Mouse (Mus musculus): ENCODE measurements around the gene Sik1. TPM values are rescaled to one million over a fixed set of nuclear protein-coding genes. Genes with fewer than 3 reads are reported as not detected.

The Sik1 gene
- total RNA-seq (2014; rRNA removed; ENCODE audit: low replicate concordance) (31.9 and 47.6 TPM in 2 replicates), polyA plus RNA-seq (2015; fragmentation: Nextera tagmentation; extraction: Ambion mirVana) (7.7 and 10.9 TPM in 2 replicates)

DNA sequence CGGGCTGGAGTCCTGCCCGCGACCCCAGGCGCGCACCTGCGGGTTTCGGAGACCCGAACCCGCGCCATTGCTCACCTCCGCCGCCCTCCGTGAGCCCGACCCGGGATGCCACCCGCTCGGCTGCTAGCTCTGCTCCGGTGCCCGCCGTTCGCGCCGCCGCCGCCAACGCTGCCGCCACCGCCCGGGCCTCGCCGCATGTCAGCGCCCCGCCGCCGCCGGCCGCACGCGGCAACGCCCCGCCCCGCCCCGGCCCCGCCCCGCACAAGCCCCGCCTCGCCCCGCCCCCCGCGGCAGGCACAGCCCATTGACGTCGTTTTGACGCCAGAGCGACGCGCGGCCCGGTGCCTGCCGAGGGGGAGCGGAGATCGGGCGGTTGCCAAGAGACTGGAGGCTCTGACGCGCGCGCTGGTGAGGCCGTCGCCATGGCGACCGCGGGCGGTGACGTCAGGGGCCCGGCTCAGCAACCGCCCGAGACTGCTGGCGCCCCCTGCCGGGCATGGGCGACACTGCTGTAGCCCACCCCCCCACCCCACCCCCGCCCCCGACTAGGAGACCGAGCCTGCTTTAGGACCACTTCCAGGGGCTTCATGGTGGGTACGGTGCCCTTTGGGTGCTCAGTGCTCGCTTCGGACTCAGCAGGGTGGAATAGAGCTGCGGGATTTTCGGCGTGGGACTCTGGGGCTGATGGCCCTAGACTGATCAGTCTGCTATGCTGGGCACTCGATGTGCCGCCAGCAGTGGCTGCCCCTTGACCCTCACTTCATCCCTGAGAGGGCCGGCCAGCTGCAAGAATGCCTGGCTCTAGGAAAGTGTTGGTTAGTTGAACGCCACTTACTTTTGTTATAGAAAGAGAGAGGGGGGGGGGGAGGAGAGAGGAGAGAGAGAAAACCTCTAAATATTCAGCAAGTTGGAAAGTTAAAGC is at the start of gene Sik1:
Gene Sik1 (minus strand): TSS at position 208 of the 922 bp plus-strand sequence.
- TF ChIP-seq CTCF (IDR thresholded peaks at IDR 0.05; ENCODE audit: low read depth) = peak; percentile 56
- TF ChIP-seq EP300 (IDR thresholded peaks at IDR 0.05; ENCODE audit: low read depth) = no peak
- no peaks in the 10 kb centered on the region for H3K27me3 ChIP-seq (ENCODE audit: control insufficient read depth, insufficient read depth, low read length)
- ATAC-seq (ENCODE audit: insufficient read depth, low read depth) (peak; percentile 87), DNase-seq (ENCODE audit: low spot score) (peak; percentile 97)
- peaks cover 30% of the 10 kb centered on the region for H3K4me1 ChIP-seq (ENCODE audit: control insufficient read depth, insufficient read depth)
- under 1% methylated on average over 82 of the region's 92 CpGs for WGBS
- H3K36me3 ChIP-seq (replicated peaks; ENCODE audit: control insufficient read depth, insufficient read depth, low read length) = peaks cover 11% of the 10 kb centered on the region
- peak within 1 kb of the TSS; percentile 73 for H3K4me2 ChIP-seq (ENCODE audit: low read depth, low read length)
- peak within 1 kb of the TSS; percentile 99 for H3K27ac ChIP-seq (ENCODE audit: low read depth)
- peak within 1 kb of the TSS; percentile 97 for H3K9ac ChIP-seq (replicated peaks; ENCODE audit: low read depth, low read length)
- peak within 1 kb of the TSS; percentile 97 for H3K4me3 ChIP-seq (ENCODE audit: low read depth, low read length)
- H3K9me3 ChIP-seq (replicated peaks; ENCODE audit: control insufficient read depth, low read length) = no peaks in the 10 kb centered on the region

DNA sequence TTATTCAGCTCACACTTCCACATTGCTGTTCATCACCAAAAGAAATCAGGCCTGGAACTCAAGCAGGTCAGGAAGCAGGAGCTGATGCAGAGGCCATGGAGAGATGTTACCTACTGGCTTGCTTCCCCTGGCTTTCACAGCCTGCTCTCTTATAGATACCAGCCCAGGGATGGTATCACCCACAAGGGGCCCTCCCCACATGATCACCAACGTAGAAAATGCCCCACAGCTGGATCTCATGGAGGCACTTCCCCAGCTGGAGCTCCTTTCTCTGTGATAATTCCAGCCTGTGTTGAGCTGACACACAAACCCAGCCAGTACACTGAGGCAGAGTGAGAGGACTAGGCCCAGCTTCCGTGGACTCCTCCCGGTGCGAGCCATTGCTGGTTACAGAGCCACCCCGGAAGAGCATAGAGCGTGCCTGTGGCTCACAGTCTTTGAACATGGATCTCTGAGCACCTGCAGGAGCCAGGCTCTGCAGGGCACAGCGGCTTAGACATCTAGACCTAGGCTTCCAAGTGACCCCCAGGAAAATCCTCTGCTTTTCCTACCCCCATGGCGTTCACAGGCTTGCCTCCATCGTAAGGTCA is 49.7 kb upstream of the Sik1 start:
- no peak for TF ChIP-seq EP300 (IDR thresholded peaks at IDR 0.05; ENCODE audit: low read depth)
- no peak for TF ChIP-seq CTCF (IDR thresholded peaks at IDR 0.05; ENCODE audit: low read depth)

DNA sequence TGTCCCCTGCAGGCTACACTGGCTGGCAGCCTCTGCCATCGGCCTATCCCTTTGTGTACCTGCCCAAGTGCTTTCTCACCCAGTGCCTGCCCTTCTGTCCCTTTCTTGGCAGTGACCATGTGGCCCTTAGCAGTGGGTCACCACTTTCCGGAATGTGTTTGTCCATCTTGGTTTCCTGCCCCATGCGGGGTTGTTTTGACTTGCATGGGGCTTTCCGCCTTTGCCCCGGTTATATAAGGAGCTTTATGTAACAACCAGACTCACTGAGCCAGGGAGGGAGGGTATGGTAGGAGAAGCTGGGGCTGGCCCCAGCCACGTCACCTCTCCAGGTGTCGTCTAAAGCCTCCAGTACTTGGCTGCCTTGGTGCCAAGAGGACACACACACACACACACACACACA is 48.4 kb upstream of the Sik1 start:
- Histone ChIP-seq H3K4me2 (ENCODE audit: low read depth, low read length) (no peak overlapping the region), H3K9me3 (replicated peaks; ENCODE audit: control insufficient read depth, low read length) (no peaks in the 10 kb centered on the region), H3K4me3 (ENCODE audit: low read depth, low read length) (no peak overlapping the region), H3K9ac (replicated peaks; ENCODE audit: low read depth, low read length) (no peak overlapping the region), H3K27ac (ENCODE audit: low read depth) (no peak overlapping the region), H3K27me3 (ENCODE audit: control insufficient read depth, insufficient read depth, low read length) (no peaks in the 10 kb centered on the region), H3K4me1 (ENCODE audit: control insufficient read depth, insufficient read depth) (peaks cover 10% of the 10 kb centered on the region), H3K36me3 (replicated peaks; ENCODE audit: control insufficient read depth, insufficient read depth, low read length) (no peaks in the 10 kb centered on the region)
- TF ChIP-seq EP300 (IDR thresholded peaks at IDR 0.05; ENCODE audit: low read depth) (no peak), CTCF (IDR thresholded peaks at IDR 0.05; ENCODE audit: low read depth) (no peak)
- ATAC-seq (ENCODE audit: insufficient read depth, low read depth) = no peak
- 85% methylated on average over 7 of the region's 7 CpGs for WGBS
- no peak for DNase-seq (ENCODE audit: low spot score)

More for the DNA sequence above, 49.7 kb upstream of the Sik1 start:
- Histone ChIP-seq H3K9ac (replicated peaks; ENCODE audit: low read depth, low read length) (no peak overlapping the region; the same call in 1 of the 2 replicates), H3K27ac (ENCODE audit: low read depth) (peak overlapping the region; percentile 88), H3K4me1 (ENCODE audit: control insufficient read depth, insufficient read depth) (peaks cover 10% of the 10 kb centered on the region), H3K27me3 (ENCODE audit: control insufficient read depth, insufficient read depth, low read length) (no peaks in the 10 kb centered on the region), H3K36me3 (replicated peaks; ENCODE audit: control insufficient read depth, insufficient read depth, low read length) (no peaks in the 10 kb centered on the region), H3K4me2 (ENCODE audit: low read depth, low read length) (no peak overlapping the region), H3K4me3 (ENCODE audit: low read depth, low read length) (no peak overlapping the region), H3K9me3 (replicated peaks; ENCODE audit: control insufficient read depth, low read length) (no peaks in the 10 kb centered on the region)
- ATAC-seq (ENCODE audit: insufficient read depth, low read depth) = no peak
- no peak for DNase-seq (ENCODE audit: low spot score)
- 67% methylated on average over 9 of the region's 9 CpGs for WGBS

DNA sequence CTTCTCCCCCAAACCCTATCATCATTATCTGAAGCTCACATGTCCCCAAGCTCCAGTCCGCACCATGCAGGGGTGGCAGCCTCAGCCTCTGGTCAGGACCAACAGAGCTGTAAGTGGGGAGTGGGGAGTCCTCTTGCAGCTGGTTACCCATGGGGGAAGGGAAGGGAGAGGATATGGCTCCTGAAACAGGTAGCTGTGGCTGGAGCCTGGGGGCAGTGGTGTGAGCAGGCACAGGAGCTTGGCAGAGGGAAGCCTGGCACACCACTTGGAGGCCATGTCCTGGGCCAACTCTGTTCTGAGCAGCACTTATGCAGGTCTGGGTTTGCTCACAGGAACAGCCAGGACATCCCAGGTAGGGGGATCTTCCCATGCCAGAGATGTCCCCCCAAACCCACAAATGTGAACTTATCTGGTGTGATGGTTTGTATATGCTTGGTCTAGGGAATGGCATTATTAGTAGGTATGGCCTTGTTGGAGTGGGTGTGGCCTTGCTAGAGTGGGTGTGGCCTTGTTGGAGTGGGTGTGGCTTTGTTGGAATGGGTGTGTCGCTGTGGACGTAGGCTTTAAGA is 47.1 kb upstream of the Sik1 start:
- no peaks in the 10 kb centered on the region for H3K27me3 ChIP-seq (ENCODE audit: control insufficient read depth, insufficient read depth, low read length)
- no peak overlapping the region for H3K9ac ChIP-seq (replicated peaks; ENCODE audit: low read depth, low read length)
- DNase-seq (ENCODE audit: low spot score) (no peak), ATAC-seq (ENCODE audit: insufficient read depth, low read depth) (no peak)
- WGBS = 93% methylated on average over 3 of the region's 3 CpGs
- H3K9me3 ChIP-seq (replicated peaks; ENCODE audit: control insufficient read depth, low read length) = no peaks in the 10 kb centered on the region
- no peak overlapping the region for H3K4me2 ChIP-seq (ENCODE audit: low read depth, low read length)
- H3K27ac ChIP-seq (ENCODE audit: low read depth) = no peak overlapping the region
- peaks cover 10% of the 10 kb centered on the region for H3K4me1 ChIP-seq (ENCODE audit: control insufficient read depth, insufficient read depth)
- H3K4me3 ChIP-seq (ENCODE audit: low read depth, low read length) = no peak overlapping the region
- TF ChIP-seq EP300 (IDR thresholded peaks at IDR 0.05; ENCODE audit: low read depth) = no peak
- TF ChIP-seq CTCF (IDR thresholded peaks at IDR 0.05; ENCODE audit: low read depth) = no peak
- no peaks in the 10 kb centered on the region for H3K36me3 ChIP-seq (replicated peaks; ENCODE audit: control insufficient read depth, insufficient read depth, low read length)

DNA sequence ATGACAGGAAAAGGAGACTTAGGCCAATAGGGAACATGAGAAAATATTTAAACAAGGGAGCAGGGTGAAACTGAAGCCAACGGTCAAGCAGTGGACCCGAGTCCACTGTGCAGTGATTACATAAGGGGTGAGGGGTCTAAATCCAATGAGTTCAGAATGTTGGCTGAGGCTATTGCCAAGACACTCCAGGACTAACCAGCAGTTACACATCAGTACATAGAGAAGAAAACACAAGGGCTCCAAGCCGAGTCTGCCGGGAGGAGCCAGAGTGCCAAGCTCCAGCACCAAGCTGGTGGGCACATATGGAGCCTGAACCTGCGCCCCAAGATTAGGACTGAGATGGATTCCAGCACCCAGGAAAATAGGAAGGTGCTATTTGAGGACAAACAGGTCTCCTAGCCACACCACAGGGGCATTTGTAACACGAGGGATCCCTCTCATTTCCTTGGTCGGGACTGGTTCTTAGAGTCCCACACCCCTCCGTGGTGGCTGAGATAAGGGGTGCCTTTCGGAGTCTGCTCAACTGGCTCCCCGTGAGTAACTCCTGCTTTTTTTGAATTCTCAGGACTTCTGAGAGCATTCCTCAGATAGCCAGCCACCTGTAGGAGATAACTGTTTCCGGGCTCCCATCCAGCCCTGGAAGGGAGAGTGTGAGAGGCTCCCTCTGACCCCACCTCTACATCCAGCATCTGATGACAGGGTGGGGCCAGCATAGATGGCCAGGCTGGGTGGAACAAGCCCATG is 46.0 kb upstream of the Sik1 start:
- Histone ChIP-seq H3K9ac (replicated peaks; ENCODE audit: low read depth, low read length) (no peak overlapping the region), H3K9me3 (replicated peaks; ENCODE audit: control insufficient read depth, low read length) (no peaks in the 10 kb centered on the region), H3K27ac (ENCODE audit: low read depth) (0 out of 2 replicates have a peak overlapping the region, but pooled peaks have one; percentile 1), H3K4me1 (ENCODE audit: control insufficient read depth, insufficient read depth) (peaks cover 14% of the 10 kb centered on the region), H3K4me3 (ENCODE audit: low read depth, low read length) (no peak overlapping the region), H3K27me3 (ENCODE audit: control insufficient read depth, insufficient read depth, low read length) (no peaks in the 10 kb centered on the region), H3K4me2 (ENCODE audit: low read depth, low read length) (no peak overlapping the region; the same call in 1 of the 2 replicates), H3K36me3 (replicated peaks; ENCODE audit: control insufficient read depth, insufficient read depth, low read length) (no peaks in the 10 kb centered on the region)
- DNase-seq (ENCODE audit: low spot score) (peak; percentile 55), ATAC-seq (ENCODE audit: insufficient read depth, low read depth) (0 out of 2 replicates have a peak, but pooled peaks have one; percentile 31)
- TF ChIP-seq CTCF (IDR thresholded peaks at IDR 0.05; ENCODE audit: low read depth) (no peak), EP300 (IDR thresholded peaks at IDR 0.05; ENCODE audit: low read depth) (no peak)
- WGBS = 17% methylated on average over 11 of the region's 11 CpGs
